Mouse (Mus musculus) midbrain, embryonic 16.5 days (tissue): ENCODE results near the gene Gpc4. TPM values are rescaled to one million over a fixed set of nuclear protein-coding genes. Genes with fewer than 3 reads are reported as not detected.

Experiments used
- ATAC-seq: fragments of 200-750 bp; cut with Nextera tagmentation; 2 replicates; pipeline ENCODE4 v1.8.0; 2017; ENCODE audit warnings: moderate TSS enrichment
- H3K27ac ChIP-seq: fragments of 300-500 bp; sonication (generic); 2 replicates; pipeline ENCODE4 v1.5.1; 2014; ENCODE audit warnings: mild to moderate bottlenecking, low read length, mixed read lengths
- H3K27me3 ChIP-seq: fragments of 300-500 bp; sonication (generic); 2 replicates; pipeline ENCODE4 v1.6.1; 2014; ENCODE audit warnings: low read depth, low read length, mixed read lengths; ENCODE audit not compliant: control insufficient read depth, insufficient read depth
- H3K36me3 ChIP-seq: fragments of 300-500 bp; sonication (generic); 2 replicates; pipeline ENCODE4 v1.6.1; 2014; ENCODE audit warnings: mild to moderate bottlenecking, low read length, moderate library complexity, mixed read lengths; ENCODE audit not compliant: control insufficient read depth, insufficient read depth
- H3K4me1 ChIP-seq: fragments of 300-500 bp; sonication (generic); 2 replicates; pipeline ENCODE4 v1.6.1; 2014; ENCODE audit warnings: mild to moderate bottlenecking, low read length, mixed read lengths; ENCODE audit not compliant: control insufficient read depth, insufficient read depth
- H3K4me2 ChIP-seq: fragments of 300-500 bp; sonication (generic); 2 replicates; pipeline ENCODE4 v1.6.1; 2014; ENCODE audit warnings: mild to moderate bottlenecking, low read length, mixed read lengths
- H3K4me3 ChIP-seq: fragments of 300-500 bp; sonication (generic); 2 replicates; pipeline ENCODE4 v1.5.1; 2014; ENCODE audit warnings: low read depth, mild to moderate bottlenecking, low read length, moderate library complexity, mixed read lengths
- H3K9ac ChIP-seq: fragments of 300-500 bp; sonication (generic); 2 replicates; pipeline ENCODE4 v1.6.1; 2014; ENCODE audit warnings: low read depth, low read length, mixed read lengths
- H3K9me3 ChIP-seq: fragments of 300-500 bp; sonication (generic); replicated peaks from 2 replicates; pipeline ENCODE4 v1.6.1; 2014; ENCODE audit warnings: mild to moderate bottlenecking, low read length, mixed read lengths; ENCODE audit not compliant: control insufficient read depth, poor library complexity, severe bottlenecking
- WGBS: fragments of 180-500 bp; shearing (Covaris S2); extraction: QIAGEN DNeasy Blood & Tissue Kit; methylation state at CpG from one replicate; pipeline ENCODE4 v1.1.7; 2014; 5-methylcytosine and 5-hydroxymethylcytosine counted together
- polyA plus RNA-seq: library from polyadenylated mRNA; unstranded; fragments of >200 nt; fragmentation: Nextera tagmentation; extraction: Ambion mirVana; gene quantifications from 2 replicates; pipeline ENCODE4 v1.2.1, GENCODE M21; 2015

Gpc4 gene
- polyA plus RNA-seq, 1 experiment from 2014 or later = 8.9 TPM

GRCm38 (mm10) chrX:52138033-52138432 is 27.0 kb downstream of the Gpc4 start:
- H3K4me2 ChIP-seq = no peak overlapping the region
- no peaks in the 10 kb centered on the region for H3K9me3 ChIP-seq
- H3K4me1 ChIP-seq = no peaks in the 10 kb centered on the region
- H3K36me3 ChIP-seq = no peaks in the 10 kb centered on the region
- no peak overlapping the region for H3K27ac ChIP-seq
- H3K27me3 ChIP-seq = no peaks in the 10 kb centered on the region; the same call in 1 of the 2 replicates
- 38% methylated on average over 5 of the region's 5 CpGs for WGBS
- H3K4me3 ChIP-seq = no peak overlapping the region
- H3K9ac ChIP-seq = no peak overlapping the region
- ATAC-seq = no peak

GRCm38 (mm10) chrX:52136525-52136924 is 28.5 kb downstream of the Gpc4 start:
- Histone ChIP-seq H3K4me3 (no peak overlapping the region), H3K36me3 (no peaks in the 10 kb centered on the region), H3K4me1 (no peaks in the 10 kb centered on the region), H3K27ac (no peak overlapping the region), H3K4me2 (no peak overlapping the region), H3K27me3 (peaks cover 2% of the 10 kb centered on the region; the same call in 1 of the 2 replicates), H3K9me3 (no peaks in the 10 kb centered on the region), H3K9ac (no peak overlapping the region)
- 84% methylated on average over 5 of the region's 5 CpGs for WGBS
- ATAC-seq = no peak

GRCm38 (mm10) chrX:52129604-52130003 is 35.4 kb downstream of the Gpc4 start:
- Histone ChIP-seq H3K4me2 (no peak overlapping the region), H3K27me3 (peaks cover 2% of the 10 kb centered on the region; the same call in 1 of the 2 replicates), H3K4me3 (no peak overlapping the region), H3K9ac (no peak overlapping the region), H3K27ac (no peak overlapping the region), H3K9me3 (no peaks in the 10 kb centered on the region), H3K36me3 (no peaks in the 10 kb centered on the region), H3K4me1 (no peaks in the 10 kb centered on the region)
- ATAC-seq = no peak
- WGBS = 86% methylated on average over 1 of the region's 1 CpGs

GRCm38 (mm10) chrX:52128794-52129193 is 36.3 kb downstream of the Gpc4 start:
- Histone ChIP-seq H3K9ac (no peak overlapping the region), H3K4me3 (no peak overlapping the region), H3K27me3 (peaks cover 2% of the 10 kb centered on the region; the same call in 1 of the 2 replicates), H3K4me1 (no peaks in the 10 kb centered on the region), H3K36me3 (no peaks in the 10 kb centered on the region), H3K27ac (no peak overlapping the region), H3K4me2 (no peak overlapping the region), H3K9me3 (no peaks in the 10 kb centered on the region)
- no peak for ATAC-seq
- WGBS = 82% methylated on average over 4 of the region's 4 CpGs

- H3K4me3 ChIP-seq = no peak overlapping the region
- 90% methylated on average over 5 of the region's 5 CpGs for WGBS
- H3K4me2 ChIP-seq = no peak overlapping the region
- H3K9me3 ChIP-seq = no peaks in the 10 kb centered on the region
- H3K36me3 ChIP-seq = no peaks in the 10 kb centered on the region
- H3K9ac ChIP-seq = no peak overlapping the region
- no peaks in the 10 kb centered on the region for H3K27me3 ChIP-seq
- H3K27ac ChIP-seq = no peak overlapping the region
- no peak for ATAC-seq
- H3K4me1 ChIP-seq = no peaks in the 10 kb centered on the region
These were observed 51.4 kb downstream of the Gpc4 start for GRCm38 (mm10) chrX:52113651-52114050.

GRCm38 (mm10) chrX:52109663-52110062 is 55.4 kb downstream of the Gpc4 start:
- ATAC-seq = no peak
- WGBS = 46% methylated on average over 2 of the region's 2 CpGs

GRCm38 (mm10) chrX:52108966-52109365 is 56.1 kb downstream of the Gpc4 start:
- H3K4me1 ChIP-seq = no peaks in the 10 kb centered on the region
- no peaks in the 10 kb centered on the region for H3K9me3 ChIP-seq
- H3K27me3 ChIP-seq = no peaks in the 10 kb centered on the region
- H3K9ac ChIP-seq = no peak overlapping the region
- no peaks in the 10 kb centered on the region for H3K36me3 ChIP-seq
- WGBS = 56% methylated on average over 1 of the region's 1 CpGs
- no peak overlapping the region for H3K4me2 ChIP-seq
- ATAC-seq = no peak
- H3K27ac ChIP-seq = no peak overlapping the region
- H3K4me3 ChIP-seq = no peak overlapping the region

More at GRCm38 (mm10) chrX:52109663-52110062, 55.4 kb downstream of the Gpc4 start:
- H3K36me3 ChIP-seq = no peaks in the 10 kb centered on the region
- no peak overlapping the region for H3K9ac ChIP-seq
- H3K27me3 ChIP-seq = no peaks in the 10 kb centered on the region
- no peaks in the 10 kb centered on the region for H3K9me3 ChIP-seq
- H3K4me3 ChIP-seq = no peak overlapping the region
- no peak overlapping the region for H3K27ac ChIP-seq
- no peak overlapping the region for H3K4me2 ChIP-seq
- no peaks in the 10 kb centered on the region for H3K4me1 ChIP-seq

- Histone ChIP-seq H3K4me3 (no peak overlapping the region), H3K9me3 (no peaks in the 10 kb centered on the region), H3K27me3 (no peaks in the 10 kb centered on the region), H3K4me2 (no peak overlapping the region), H3K27ac (no peak overlapping the region), H3K9ac (no peak overlapping the region), H3K4me1 (no peaks in the 10 kb centered on the region), H3K36me3 (no peaks in the 10 kb centered on the region)
- no peak for ATAC-seq
- 100% methylated on average over 1 of the region's 1 CpGs for WGBS
These were observed 61.3 kb downstream of the Gpc4 start for GRCm38 (mm10) chrX:52103771-52104170.

- 75% methylated on average over 1 of the region's 1 CpGs for WGBS
- ATAC-seq = no peak
- no peak overlapping the region for H3K4me2 ChIP-seq
These were observed 63.1 kb downstream of the Gpc4 start for GRCm38 (mm10) chrX:52101940-52102339.

More at GRCm38 (mm10) chrX:52101940-52102339, 63.1 kb downstream of the Gpc4 start:
- H3K4me3 ChIP-seq = no peak overlapping the region
- H3K4me1 ChIP-seq = no peaks in the 10 kb centered on the region
- H3K9ac ChIP-seq = no peak overlapping the region
- H3K27me3 ChIP-seq = no peaks in the 10 kb centered on the region
- H3K27ac ChIP-seq = no peak overlapping the region
- no peaks in the 10 kb centered on the region for H3K36me3 ChIP-seq
- no peaks in the 10 kb centered on the region for H3K9me3 ChIP-seq
